1 mouse cellular context compared by ENCODE assay signal in the genomic region with DNA sequence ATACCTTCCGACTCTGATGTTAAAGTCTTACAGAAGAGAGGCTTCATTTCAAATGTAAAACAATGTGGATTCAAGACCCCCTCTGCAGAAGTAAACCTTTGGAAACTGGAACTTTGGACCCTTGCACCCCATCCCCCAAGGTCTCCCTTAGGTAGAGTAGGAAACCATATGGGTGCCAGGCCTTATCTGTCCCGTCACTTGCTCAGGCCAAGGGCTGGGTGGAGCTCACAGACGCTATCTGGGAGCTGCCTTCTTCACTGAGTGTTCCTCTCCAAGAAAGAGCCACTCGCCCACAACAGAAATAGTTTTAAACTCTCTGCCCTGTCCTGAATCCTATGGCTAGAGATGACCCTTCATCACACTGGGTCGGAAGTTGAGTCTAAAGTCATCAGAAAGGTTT.
TF ChIP-seq lines count a peak whose summit lies in the region.

No protein-coding gene starts in this region.

TF ChIP-seq in MEL, 35 proteins besides CTCF, POLR2A, EP300 and RAD21 (continued from another document):
- TF ChIP-seq HCFC1 (IDR thresholded peaks at IDR 0.05; ENCODE audit: low read depth, low read length) (peak; percentile 39; the same call in 1 of the 2 replicates), SIN3A (IDR thresholded peaks at IDR 0.05; ENCODE audit: low read length) (0 out of 2 replicates have a peak, but pooled peaks have one; percentile 44), USF1 (IDR thresholded peaks at IDR 0.05; ENCODE audit: low read depth, low read length) (no peak), MYC (IDR thresholded peaks at IDR 0.05; ENCODE audit: low read depth, low read length) (0 out of 2 replicates have a peak, but pooled peaks have one; percentile 32), ETS1 (IDR thresholded peaks at IDR 0.05; ENCODE audit: low read depth, low read length) (peak; percentile 91), MAFK (IDR thresholded peaks at IDR 0.05; ENCODE audit: borderline replicate concordance, low read depth, low read length) (0 out of 2 replicates have a peak, but pooled peaks have one; percentile 51), BHLHE40 (IDR thresholded peaks at IDR 0.05; ENCODE audit: borderline replicate concordance, low read depth, low read length) (peak; percentile 54; the same call in 1 of the 2 replicates), TAL1 (IDR thresholded peaks at IDR 0.05; ENCODE audit: low read length) (peak; percentile 88), RCOR1 (IDR thresholded peaks at IDR 0.05; ENCODE audit: low read depth, low read length) (peak; percentile 63; the same call in 1 of the 2 replicates), MYB (IDR thresholded peaks at IDR 0.05; ENCODE audit: low read depth, low read length) (no peak), ZMIZ1 (IDR thresholded peaks at IDR 0.05; ENCODE audit: low read depth, low read length) (0 out of 2 replicates have a peak, but pooled peaks have one; percentile 36), TCF12 (IDR thresholded peaks at IDR 0.05; ENCODE audit: low read depth, low read length) (peak; percentile 95), SMC3 (IDR thresholded peaks at IDR 0.05; ENCODE audit: low read depth, low read length) (peak; percentile 2; the same call in 1 of the 2 replicates), KAT2A (conservative IDR thresholded peaks at IDR 0.05; ENCODE audit: low read depth, low read length) (no peak), UBTF (IDR thresholded peaks at IDR 0.05; ENCODE audit: borderline replicate concordance, insufficient read depth, low read depth, low read length) (no peak), ELF1 (IDR thresholded peaks at IDR 0.05; ENCODE audit: low read depth, low read length) (peak; percentile 14; the same call in 1 of the 2 replicates), USF2 (IDR thresholded peaks at IDR 0.05; ENCODE audit: borderline replicate concordance in 1 of 2, insufficient read depth in 1 of 2, low read depth in 1 of 2, low read length in 2 of 2) (no peak), ZC3H11A (IDR thresholded peaks at IDR 0.05; ENCODE audit: low read depth, low read length) (no peak), ZKSCAN1 (IDR thresholded peaks at IDR 0.05; ENCODE audit: low read depth, low read length) (no peak)
